ENCODE assay signal across 8 mouse cellular contexts in the genomic region with DNA sequence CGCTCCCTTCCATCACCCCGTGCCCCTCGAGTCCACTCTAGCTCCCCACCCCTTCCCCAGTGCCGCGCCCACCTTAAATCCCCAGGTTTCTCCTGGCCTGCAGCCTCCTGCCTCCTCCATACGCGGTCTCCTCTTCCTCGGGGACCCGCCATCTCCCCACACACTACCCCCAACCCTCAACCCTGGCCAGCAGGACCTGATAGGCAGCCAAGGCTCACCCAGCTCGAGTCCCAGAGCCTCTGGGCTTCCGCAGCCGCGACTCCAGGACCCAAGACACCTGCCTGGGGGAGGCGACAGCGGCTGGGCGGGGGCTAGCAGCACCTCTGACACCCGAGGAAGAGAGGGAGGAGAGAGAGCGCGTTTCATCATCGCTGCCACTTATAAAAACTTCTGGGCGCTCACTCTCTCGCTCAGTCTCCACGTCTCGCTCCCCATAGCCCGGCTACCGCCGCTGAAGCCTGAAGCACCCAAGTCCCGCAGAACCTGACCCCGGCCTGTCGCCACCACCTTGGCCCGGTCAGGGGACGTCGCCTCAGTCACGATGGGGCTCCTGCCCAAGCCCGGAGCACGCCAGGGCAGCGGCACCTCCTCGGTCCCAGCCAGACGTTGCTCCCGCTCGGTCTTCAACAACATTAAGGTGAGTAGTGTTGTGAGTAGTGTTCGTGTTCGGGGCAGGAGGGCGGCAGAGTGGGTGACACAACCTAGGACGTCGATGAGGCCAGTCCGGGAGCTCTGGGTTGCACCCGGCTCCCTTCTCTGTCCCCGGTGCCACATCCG. TPM values are rescaled to one million over a fixed set of nuclear protein-coding genes. Genes with fewer than 3 reads are reported as not detected.
DNase-seq lines count a peak whose midpoint lies in the region; ATAC-seq lines count a peak whose summit lies in the region.

No protein-coding gene starts in this region.

- no peaks in the 10 kb centered on the region for H3K9me3 ChIP-seq in hindbrain, embryonic 10.5 days
- no peaks in the 10 kb centered on the region for H3K9me3 ChIP-seq in limb, embryonic 13.5 days
- no peaks in the 10 kb centered on the region for H3K9me3 ChIP-seq in midbrain, embryonic 15.5 days

- peak overlapping the region; percentile 53 for H3K4me3 ChIP-seq in hindbrain, embryonic 10.5 days
- H3K4me3 ChIP-seq in limb, embryonic 13.5 days: peak overlapping the region; percentile 53
- peak overlapping the region; percentile 40 for H3K4me3 ChIP-seq in midbrain, embryonic 15.5 days

- peak; percentile 33 for DNase-seq in ovary, postnatal 36 days (ENCODE audit: low spot score)
- no peak for DNase-seq in ovary, postnatal 10 days (ENCODE audit: low spot score)
- DNase-seq in embryo, embryonic 9.5 days (ENCODE audit: extremely low spot score): peak; percentile 32
- peak; percentile 43 for DNase-seq in hindbrain, embryonic 10.5 days (ENCODE audit: low spot score)
- DNase-seq in layer of hippocampus, adult 11-12 months (ENCODE audit: low spot score): no peak
- no peak for DNase-seq in right cerebral cortex, postnatal 14 days

- ATAC-seq in limb, embryonic 13.5 days (ENCODE audit: low FRiP score, low read depth): peak; percentile 31; the same call in 1 of the 2 replicates
- ATAC-seq in midbrain, embryonic 15.5 days (replicated peaks): peak; percentile 63; the same call in 1 of the 2 replicates

- peak overlapping the region; percentile 51; the same call in 1 of the 2 replicates for H3K27ac ChIP-seq in hindbrain, embryonic 10.5 days
- no peak overlapping the region for H3K27ac ChIP-seq in limb, embryonic 13.5 days
- no peak overlapping the region; the same call in 1 of the 2 replicates for H3K27ac ChIP-seq in midbrain, embryonic 15.5 days

- H3K4me1 ChIP-seq in hindbrain, embryonic 10.5 days (replicated peaks): peaks cover 20% of the 10 kb centered on the region
- peaks cover 21% of the 10 kb centered on the region for H3K4me1 ChIP-seq in limb, embryonic 13.5 days
- H3K4me1 ChIP-seq in midbrain, embryonic 15.5 days: peaks cover 12% of the 10 kb centered on the region

- H3K9ac ChIP-seq in limb, embryonic 13.5 days: peak overlapping the region; percentile 67
- peak overlapping the region; percentile 44 for H3K9ac ChIP-seq in midbrain, embryonic 15.5 days

- WGBS in hindbrain, embryonic 10.5 days: 2% methylated on average over 50 of the region's 50 CpGs
- WGBS in limb, embryonic 13.5 days: 2% methylated on average over 50 of the region's 50 CpGs
- WGBS in midbrain, embryonic 15.5 days: 1% methylated on average over 50 of the region's 50 CpGs

- no peaks in the 10 kb centered on the region for H3K36me3 ChIP-seq in hindbrain, embryonic 10.5 days
- H3K36me3 ChIP-seq in limb, embryonic 13.5 days: no peaks in the 10 kb centered on the region
- H3K36me3 ChIP-seq in midbrain, embryonic 15.5 days (replicated peaks): no peaks in the 10 kb centered on the region

- peaks cover 54% of the 10 kb centered on the region for H3K27me3 ChIP-seq in hindbrain, embryonic 10.5 days (ENCODE audit: insufficient read depth, poor library complexity, severe bottlenecking)
- H3K27me3 ChIP-seq in limb, embryonic 13.5 days: peaks cover 29% of the 10 kb centered on the region
- H3K27me3 ChIP-seq in midbrain, embryonic 15.5 days (replicated peaks): peaks cover 25% of the 10 kb centered on the region

- H3K4me2 ChIP-seq in limb, embryonic 13.5 days (replicated peaks): peak overlapping the region; percentile 97
- peak overlapping the region; percentile 64 for H3K4me2 ChIP-seq in midbrain, embryonic 15.5 days

RNA-seq across cellular contexts. Expression of gene Slco2a1, which starts 19.8 kb away (rescaled TPM):
- 0.44 and 0.45 TPM in 2 replicates for polyA plus RNA-seq in hindbrain, embryonic 10.5 days (2016; fragmentation: Nextera tagmentation; extraction: Ambion mirVana)
- polyA plus RNA-seq in limb, embryonic 13.5 days (2015; fragmentation: Nextera tagmentation; extraction: Ambion mirVana): 2.2 and 2.5 TPM in 2 replicates
- polyA plus RNA-seq in midbrain, embryonic 15.5 days (2015; fragmentation: Nextera tagmentation; extraction: Ambion mirVana): 3.0 and 3.5 TPM in 2 replicates

Comparison
In these comparisons a context has a peak if more than half of its experiments do, and no peak if none do; other contexts are left out.
1. DNase-seq: peak in ovary, postnatal 36 days (single experiment), embryo, embryonic 9.5 days (single experiment) and hindbrain, embryonic 10.5 days (single experiment); none in ovary, postnatal 10 days (single experiment), layer of hippocampus, adult 11-12 months (single experiment) and right cerebral cortex, postnatal 14 days (single experiment).
2. Peak in every context shown above with its lines, with median percentiles within 50 percentile points of each other: H3K4me3 ChIP-seq.